Mouse (Mus musculus) lung, embryonic 14.5 days (tissue): ENCODE measurements around the gene Nosip. TPM values are rescaled to one million over a fixed set of nuclear protein-coding genes. Genes with fewer than 3 reads are reported as not detected.

Experiments used
- ATAC-seq: fragments of 200-750 bp; cut with Nextera tagmentation; 2 replicates; pipeline ENCODE4 v1.8.0; 2017; ENCODE audit warnings: mild to moderate bottlenecking, moderate TSS enrichment, moderate library complexity; ENCODE audit not compliant: insufficient read depth
- DNase-seq: peaks from one replicate; pipeline ENCODE4 v3.0.0-alpha.2; 2015
- H3K27ac ChIP-seq: fragments of 300-500 bp; sonication (generic); 2 replicates; pipeline ENCODE4 v1.5.1; 2014; ENCODE audit warnings: low read depth, mild to moderate bottlenecking, moderate library complexity
- H3K27me3 ChIP-seq: fragments of 300-500 bp; sonication (generic); 2 replicates; pipeline ENCODE4 v1.6.1; 2014; ENCODE audit warnings: low read length, control low read depth; ENCODE audit not compliant: insufficient read depth
- H3K36me3 ChIP-seq: fragments of 300-500 bp; sonication (generic); 2 replicates; pipeline ENCODE4 v1.6.1; 2014; ENCODE audit warnings: control low read depth; ENCODE audit not compliant: insufficient read depth
- H3K4me1 ChIP-seq: fragments of 300-500 bp; sonication (generic); 2 replicates; pipeline ENCODE4 v1.6.1; 2014; ENCODE audit warnings: antibody characterized with exemption, control low read depth; ENCODE audit not compliant: insufficient read depth
- H3K4me2 ChIP-seq: fragments of 300-500 bp; sonication (generic); 2 replicates; pipeline ENCODE4 v1.6.1; 2014; ENCODE audit warnings: mild to moderate bottlenecking
- H3K4me3 ChIP-seq: fragments of 300-500 bp; sonication (generic); 2 replicates; pipeline ENCODE4 v1.5.1; 2014; ENCODE audit warnings: low read depth, low read length
- H3K9ac ChIP-seq: fragments of 300-500 bp; sonication (generic); 2 replicates; pipeline ENCODE4 v1.6.1; 2014
- H3K9me3 ChIP-seq: fragments of 300-500 bp; sonication (generic); 2 replicates; pipeline ENCODE4 v1.6.1; 2016; ENCODE audit warnings: low read depth, low read length, control low read depth
- CTCF ChIP-seq: IDR thresholded peaks from 2 replicates; pipeline ENCODE4 v1.5.1; 2016; ENCODE audit warnings: antibody characterized with exemption, low read depth
- WGBS: fragments of 180-500 bp; shearing (Covaris S2); extraction: QIAGEN DNeasy Blood & Tissue Kit; methylation state at CpG from one replicate; pipeline ENCODE4 v1.1.7; 2014; 5-methylcytosine and 5-hydroxymethylcytosine counted together
- polyA plus RNA-seq: library from polyadenylated mRNA; unstranded; fragments of >200 nt; fragmentation: Nextera tagmentation; extraction: Ambion mirVana; gene quantifications from 2 replicates; pipeline ENCODE4 v1.2.1, GENCODE M21; 2014

The Nosip gene
- polyA plus RNA-seq, 1 experiment from 2014 or later: 68.6 TPM

DNA sequence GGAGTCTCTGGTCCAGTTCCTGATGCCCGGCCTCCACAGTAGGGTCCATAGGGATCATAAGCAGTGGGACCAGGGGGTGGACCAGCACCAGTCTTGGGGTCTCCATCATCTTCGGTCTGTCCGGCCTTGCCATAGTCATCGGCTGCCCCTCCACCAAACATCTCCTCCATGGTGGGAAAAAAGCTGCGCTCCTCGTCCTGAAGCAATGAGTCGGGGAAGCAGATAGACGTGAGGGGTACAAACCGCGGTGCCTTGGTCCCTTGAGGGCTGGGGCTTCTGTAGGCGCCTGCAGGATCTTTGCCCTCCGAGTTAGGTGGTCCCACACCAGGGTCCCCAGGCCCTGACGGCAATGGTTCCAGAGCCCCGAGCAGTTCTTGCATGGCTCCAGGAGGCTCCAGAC, 14.7 kb upstream of the Nosip start:
- WGBS: 94% methylated on average over 14 of the region's 14 CpGs
- TF ChIP-seq CTCF: no peak
- DNase-seq (no peak), ATAC-seq (no peak)
- no peak overlapping the region for H3K27ac ChIP-seq
- no peak overlapping the region for H3K4me2 ChIP-seq
- peaks cover 82% of the 10 kb centered on the region for H3K36me3 ChIP-seq
- H3K4me1 ChIP-seq: 0 out of 2 replicates have a peak, but pooled peaks cover 3% of the 10 kb centered on the region
- H3K9me3 ChIP-seq: no peaks in the 10 kb centered on the region
- no peaks in the 10 kb centered on the region for H3K27me3 ChIP-seq
- H3K9ac ChIP-seq: no peak overlapping the region
- H3K4me3 ChIP-seq: no peak overlapping the region

DNA sequence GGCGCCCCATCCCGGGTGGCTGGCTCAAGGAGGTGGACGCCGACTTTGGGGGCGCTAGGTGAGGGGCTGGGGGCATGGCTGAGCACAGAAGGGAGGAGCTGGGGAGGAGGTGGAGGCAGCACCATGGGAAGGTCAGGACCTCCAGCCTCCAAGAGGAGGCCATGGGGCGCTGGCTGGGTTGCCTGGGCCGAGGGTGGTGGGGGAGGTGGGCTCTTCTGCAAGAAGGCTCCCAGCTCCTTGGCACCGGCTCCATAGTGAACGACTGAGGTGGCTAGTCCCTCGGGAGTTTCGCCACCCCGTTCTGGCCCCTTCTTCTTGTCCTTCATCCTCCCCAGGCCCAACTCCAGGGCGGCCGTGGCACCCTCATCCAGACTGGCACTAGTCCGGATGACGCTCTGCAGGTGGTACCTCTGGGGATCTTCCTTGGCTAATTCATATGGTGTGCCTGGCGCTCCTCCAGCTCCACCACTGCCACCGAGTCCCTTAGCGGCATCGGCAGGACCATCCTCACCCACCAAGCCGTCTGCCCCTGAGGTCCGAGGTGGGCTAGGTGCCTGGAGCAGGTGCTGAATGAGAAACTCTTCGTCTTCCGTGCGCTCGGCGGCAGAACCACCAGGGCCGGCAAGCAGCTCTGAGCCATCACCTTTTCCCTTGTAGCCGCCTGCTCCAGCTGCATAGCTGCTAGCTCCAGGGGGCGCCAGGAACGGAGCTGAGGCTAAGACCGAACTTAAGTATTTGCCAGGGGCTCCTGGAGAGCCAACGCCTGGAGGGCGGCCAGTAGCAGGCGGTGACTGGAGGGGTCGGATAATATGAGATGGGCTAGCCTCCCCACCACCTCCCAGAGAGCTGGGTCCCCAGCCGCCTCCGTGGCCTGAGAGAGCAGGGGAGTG, 14.0 kb upstream of the Nosip start:
- no peaks in the 10 kb centered on the region for H3K27me3 ChIP-seq
- H3K27ac ChIP-seq: no peak overlapping the region
- no peaks in the 10 kb centered on the region for H3K9me3 ChIP-seq
- ATAC-seq (no peak), DNase-seq (no peak)
- 89% methylated on average over 38 of the region's 38 CpGs for WGBS
- H3K4me1 ChIP-seq: 0 out of 2 replicates have a peak, but pooled peaks cover 3% of the 10 kb centered on the region
- no peak overlapping the region for H3K4me3 ChIP-seq
- no peak overlapping the region for H3K9ac ChIP-seq
- TF ChIP-seq CTCF: no peak
- H3K4me2 ChIP-seq: no peak overlapping the region
- H3K36me3 ChIP-seq: peaks cover 74% of the 10 kb centered on the region

GRCm38 (mm10) chr7:45048923-45049657, 13.1 kb upstream of the Nosip start:
- no peak for TF ChIP-seq CTCF
- Histone ChIP-seq H3K27me3 (no peaks in the 10 kb centered on the region), H3K9ac (no peak overlapping the region), H3K4me1 (0 out of 2 replicates have a peak, but pooled peaks cover 3% of the 10 kb centered on the region), H3K9me3 (no peaks in the 10 kb centered on the region), H3K4me2 (no peak overlapping the region), H3K27ac (no peak overlapping the region), H3K36me3 (peaks cover 66% of the 10 kb centered on the region), H3K4me3 (no peak overlapping the region)
- 88% methylated on average over 23 of the region's 23 CpGs for WGBS
- ATAC-seq (no peak), DNase-seq (no peak)

DNA sequence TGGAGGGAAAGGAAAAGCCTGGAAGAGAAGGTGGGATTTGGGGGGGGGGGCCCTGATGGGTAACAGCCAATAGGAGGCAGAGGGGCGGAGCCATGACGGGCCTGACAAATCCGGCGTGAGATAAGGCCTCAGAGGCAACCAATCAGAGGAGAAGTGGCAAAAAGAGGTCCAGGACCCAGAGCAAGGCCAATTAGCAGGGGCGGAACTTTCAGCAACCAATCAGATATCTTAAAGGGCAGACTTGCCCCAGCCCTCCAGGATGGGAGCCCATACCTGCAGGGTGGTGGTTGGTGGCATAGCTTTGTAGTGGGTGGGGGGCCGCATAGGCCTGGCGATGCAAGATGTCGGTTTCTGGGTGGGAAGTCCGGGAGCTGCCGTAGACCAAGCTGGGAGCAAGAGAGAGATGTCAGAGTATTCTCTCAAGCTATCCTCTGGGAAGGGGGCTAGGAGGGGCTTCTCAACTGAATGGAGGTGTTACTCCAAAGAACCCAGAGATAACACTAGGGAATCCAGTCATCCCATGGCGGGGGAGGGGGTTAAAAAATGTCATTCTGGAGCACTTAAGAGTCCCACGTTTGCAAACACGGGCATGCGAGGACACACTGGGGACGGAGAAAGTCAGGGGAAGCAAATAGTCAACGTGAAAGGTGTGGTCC, 11.2 kb upstream of the Nosip start:
- Histone ChIP-seq H3K4me3 (peak overlapping the region; percentile 90), H3K4me1 (0 out of 2 replicates have a peak, but pooled peaks cover 3% of the 10 kb centered on the region), H3K36me3 (peaks cover 46% of the 10 kb centered on the region), H3K27ac (peak overlapping the region; percentile 99; the same call in 1 of the 2 replicates), H3K4me2 (peak overlapping the region; percentile 88), H3K9ac (peak overlapping the region; percentile 88), H3K27me3 (no peaks in the 10 kb centered on the region), H3K9me3 (no peaks in the 10 kb centered on the region)
- WGBS: 5% methylated on average over 16 of the region's 16 CpGs
- peak; percentile 92 for DNase-seq
- ATAC-seq: peak; percentile 25
- no peak for TF ChIP-seq CTCF

DNA sequence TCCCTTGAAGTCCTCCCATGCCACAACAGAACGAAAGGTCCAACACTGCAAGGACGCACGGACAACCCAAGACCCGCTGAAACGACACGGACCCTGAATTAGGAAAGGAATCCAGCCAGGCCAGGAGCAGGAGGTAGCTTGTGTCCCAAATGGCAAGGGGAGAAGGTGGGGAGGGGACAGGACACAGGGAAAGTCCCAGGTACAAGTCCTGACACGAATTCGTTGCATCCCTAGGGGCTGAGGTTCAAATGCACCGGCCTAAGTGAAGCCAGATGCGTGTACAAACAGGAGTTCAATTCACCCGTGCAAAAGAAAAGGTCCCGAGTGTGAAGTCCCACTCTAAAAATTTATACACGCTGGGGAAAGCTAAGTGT, 10.6 kb upstream of the Nosip start:
- H3K36me3 ChIP-seq: peaks cover 41% of the 10 kb centered on the region
- no peak for TF ChIP-seq CTCF
- H3K27me3 ChIP-seq: no peaks in the 10 kb centered on the region
- ATAC-seq (no peak), DNase-seq (no peak)
- H3K4me3 ChIP-seq: peak overlapping the region; percentile 90
- peak overlapping the region; percentile 88 for H3K4me2 ChIP-seq
- no peaks in the 10 kb centered on the region for H3K9me3 ChIP-seq
- WGBS: 1% methylated on average over 13 of the region's 13 CpGs
- peak overlapping the region; percentile 88 for H3K9ac ChIP-seq
- H3K4me1 ChIP-seq: 0 out of 2 replicates have a peak, but pooled peaks cover 3% of the 10 kb centered on the region
- peak overlapping the region; percentile 99; the same call in 1 of the 2 replicates for H3K27ac ChIP-seq

DNA sequence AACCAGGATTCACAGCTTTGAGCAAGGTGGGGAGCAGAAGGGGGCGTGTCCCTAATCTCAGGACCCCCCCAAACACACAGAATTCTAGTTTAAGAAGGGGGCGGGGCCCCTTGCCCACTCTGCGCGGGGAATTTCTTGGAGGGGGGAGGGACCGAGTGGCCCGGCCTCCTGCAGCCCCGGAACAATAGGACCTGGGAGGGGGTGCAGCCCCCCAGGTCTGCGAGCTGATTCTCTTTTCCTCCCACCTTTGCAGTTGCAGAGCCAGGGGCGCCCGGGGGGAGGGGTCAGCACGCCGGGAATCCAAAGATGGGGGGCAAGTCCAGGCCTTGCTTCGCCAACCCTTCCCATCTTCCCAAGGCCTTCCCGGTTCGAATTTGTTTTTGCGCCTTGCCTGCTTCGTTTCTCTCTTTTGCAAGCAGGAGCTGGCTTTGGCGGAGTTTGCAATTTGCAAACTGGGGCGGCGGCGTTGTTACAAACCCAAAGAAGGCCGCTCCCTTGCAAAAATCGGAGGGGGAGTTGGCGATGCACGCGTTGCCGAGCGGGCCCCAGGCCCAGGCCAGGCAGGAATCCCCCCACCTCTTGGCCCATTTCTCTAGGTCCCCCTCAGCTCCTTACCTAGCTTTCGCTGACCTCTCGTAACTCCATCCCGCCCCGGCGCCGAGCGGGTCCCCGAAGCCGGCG, 9.9 kb upstream of the Nosip start:
- Histone ChIP-seq H3K27ac (peak overlapping the region; percentile 99), H3K9me3 (no peaks in the 10 kb centered on the region), H3K9ac (peak overlapping the region; percentile 88), H3K27me3 (no peaks in the 10 kb centered on the region), H3K4me1 (0 out of 2 replicates have a peak, but pooled peaks cover 3% of the 10 kb centered on the region), H3K4me2 (peak overlapping the region; percentile 88), H3K4me3 (peak overlapping the region; percentile 90), H3K36me3 (peaks cover 33% of the 10 kb centered on the region)
- WGBS: 1% methylated on average over 37 of the region's 38 CpGs
- peak; percentile 43 for DNase-seq
- ATAC-seq: no peak
- TF ChIP-seq CTCF: no peak
